Mouse (Mus musculus): Measurements from ENCODE around the gene Dlx1.

DNA sequence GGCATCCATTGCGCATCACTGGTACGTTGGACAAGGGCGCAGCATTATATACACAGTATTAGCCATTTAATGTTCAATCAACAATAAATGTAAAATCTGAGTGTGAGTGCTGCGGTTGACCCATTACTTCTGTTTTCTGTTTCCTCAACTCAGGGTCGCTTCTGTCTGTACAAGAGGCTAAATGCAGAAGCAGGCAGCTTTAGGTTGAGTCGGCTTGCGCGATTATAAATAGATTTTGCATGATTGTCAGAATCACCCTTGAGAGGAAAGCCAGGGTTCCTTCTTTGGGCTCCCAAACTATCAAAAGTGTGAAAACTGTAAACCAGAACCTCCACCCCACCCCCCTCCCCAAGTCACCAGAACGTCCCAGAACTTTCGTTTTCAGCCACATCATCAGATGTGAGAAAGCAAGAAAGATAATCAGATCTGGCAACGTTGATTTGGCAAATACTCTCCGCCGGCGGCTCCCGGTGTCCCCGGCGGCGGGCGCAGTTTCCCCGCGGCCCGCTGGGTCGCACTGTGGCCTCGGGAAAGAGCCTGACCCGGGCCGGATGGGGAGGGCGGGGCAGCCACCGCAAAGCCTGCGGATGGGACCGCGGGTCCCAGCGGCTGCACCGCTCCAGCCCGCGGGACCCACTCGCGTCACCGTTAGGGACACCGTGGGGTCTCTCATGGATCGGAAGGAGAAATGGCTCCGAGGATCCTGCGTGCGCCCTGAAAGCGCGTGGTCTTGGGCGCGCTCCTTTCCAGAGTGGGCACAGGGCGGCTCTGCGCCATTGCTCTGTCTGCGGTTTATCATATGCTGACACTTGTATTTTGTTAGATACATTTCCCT lies 52.9 kb downstream of the Dlx1 start:
- TF ChIP-seq CTCF (conservative IDR thresholded peaks at IDR 0.05; ENCODE audit: low read length) (no peak), POU5F1 (IDR thresholded peaks at IDR 0.05; ENCODE audit: borderline replicate concordance, low read length) (no peak), NANOG (IDR thresholded peaks at IDR 0.05; ENCODE audit: borderline replicate concordance, low read length) (no peak)

Data from E14TG2a.4 (cell line).